Mouse (Mus musculus): ENCODE measurements at regions not wholly inside any gene's neighbourhood (a gene's known extent, or its start where the extent isn't known, plus 50 kb on each side); places are given as distances from the start of the nearest gene placed in this dataset.

DNA sequence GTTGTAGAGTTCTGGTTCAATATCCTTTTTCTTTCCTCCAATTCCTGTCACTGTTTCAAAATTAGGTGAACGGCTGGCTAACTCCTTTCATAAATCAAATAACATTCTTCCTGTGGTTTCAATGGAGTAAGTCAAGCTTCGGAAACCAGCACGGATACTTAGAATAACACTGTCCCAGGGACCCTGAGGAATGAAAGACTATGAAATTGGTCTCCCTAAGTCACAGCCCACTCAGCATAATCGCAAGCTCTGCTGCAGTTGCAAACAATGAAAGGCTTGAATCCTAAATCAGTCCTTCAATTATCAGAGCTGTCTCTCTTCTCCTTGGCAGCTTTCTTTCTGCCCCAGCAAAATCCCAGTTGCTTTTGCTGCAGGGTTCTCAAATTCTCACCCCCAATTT, 475.8 kb downstream of the Rps29 start:
- DNase-seq (ENCODE audit: extremely low read depth) = no peak
- Histone ChIP-seq H3K9me3 (replicated peaks; ENCODE audit: low read length) (no peaks in the 10 kb centered on the region), H3K4me1 (ENCODE audit: control insufficient read depth in 1 of 2, insufficient read depth in 2 of 2) (no peaks in the 10 kb centered on the region), H3K27me3 (replicated peaks) (no peaks in the 10 kb centered on the region), H3K4me3 (replicated peaks in 1 of 3; ENCODE audit: low read depth in 2 of 3, low read length in 2 of 3, poor library complexity in 1 of 3) (no peak overlapping the region), H3K36me3 (replicated peaks in 1 of 2; ENCODE audit: control insufficient read depth in 1 of 2, insufficient read depth in 1 of 2, low read length in 1 of 2) (no peaks in the 10 kb centered on the region), H3K27ac (ENCODE audit: insufficient read depth, low read depth) (no peak overlapping the region), H3K9ac (ENCODE audit: insufficient read depth, low read depth) (no peak overlapping the region), H3K4me2 (ENCODE audit: insufficient read depth, low read depth, poor library complexity, severe bottlenecking) (no peak overlapping the region), H3K79me2 (replicated peaks; ENCODE audit: control insufficient read depth, extremely low read depth, insufficient read depth, poor library complexity, severe bottlenecking) (no peaks in the 10 kb centered on the region)
- in situ Hi-C loops (cut with MboI; ENCODE audit: low pct_ligation_motif_present, low pct_unique_long_range_greater_than_20kb, low sequenced_read_pairs) = no loop called here
- dilution Hi-C loops (cut with MboI; ENCODE audit: extremely low pct_ligation_motif_present, extremely low pct_unique_long_range_greater_than_20kb, low sequenced_read_pairs) = no loop called here
- no peak for TF ChIP-seq NELFE (IDR thresholded peaks at IDR 0.05; ENCODE audit: low read depth, low read length)
- no peak for TF ChIP-seq USF1 (IDR thresholded peaks at IDR 0.05; ENCODE audit: low read depth, low read length)
- no peak for TF ChIP-seq ZC3H11A (IDR thresholded peaks at IDR 0.05; ENCODE audit: low read depth, low read length)
- no peak for TF ChIP-seq MAX (IDR thresholded peaks at IDR 0.05; ENCODE audit: low read length)
- no peak for TF ChIP-seq MYC (IDR thresholded peaks at IDR 0.05; ENCODE audit: low read depth, low read length)
- TF ChIP-seq USF2 (conservative IDR thresholded peaks at IDR 0.05; ENCODE audit: low read depth, low read length) = no peak
- no peak for TF ChIP-seq SIN3A (IDR thresholded peaks at IDR 0.05; ENCODE audit: low read length)
- no peak for TF ChIP-seq CTCF (conservative IDR thresholded peaks at IDR 0.05 in 1 of 2, IDR thresholded peaks at IDR 0.05 in 1 of 2; ENCODE audit: low read depth in 2 of 2, low read length in 2 of 2)
- TF ChIP-seq CHD2 (IDR thresholded peaks at IDR 0.05; ENCODE audit: low read length) = no peak
- no peak for TF ChIP-seq JUND (conservative IDR thresholded peaks at IDR 0.05; ENCODE audit: low read depth, low read length)
- no peak for TF ChIP-seq CHD1 (IDR thresholded peaks at IDR 0.05; ENCODE audit: low read depth, low read length)
- TF ChIP-seq SMC3 (IDR thresholded peaks at IDR 0.05; ENCODE audit: low read depth, low read length) = no peak
- TF ChIP-seq MAFK (IDR thresholded peaks at IDR 0.05; ENCODE audit: insufficient replicate concordance, low read length) = no peak

DNA sequence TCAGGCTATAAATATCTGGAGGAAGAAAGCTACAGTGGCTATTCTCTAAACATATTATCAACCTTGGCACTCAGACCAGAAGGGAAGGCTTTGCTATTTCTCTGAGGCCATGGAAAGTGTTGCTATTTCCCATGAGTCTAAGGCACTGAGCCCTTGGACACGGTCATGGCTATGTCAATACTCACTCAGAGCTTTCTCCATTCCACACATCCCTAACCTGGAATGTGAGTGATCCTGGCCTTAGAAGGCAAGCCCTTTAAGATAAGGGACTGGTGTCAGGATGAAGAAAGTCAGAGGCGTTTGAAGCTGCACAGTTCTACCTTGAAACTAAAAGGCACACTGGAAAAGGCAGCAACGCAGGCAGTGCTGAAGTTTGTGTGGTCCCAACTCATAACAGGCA, 478.3 kb downstream of the Rps29 start:
- dilution Hi-C loops (cut with MboI; ENCODE audit: extremely low pct_ligation_motif_present, extremely low pct_unique_long_range_greater_than_20kb, low sequenced_read_pairs) = no loop called here
- H3K4me1 ChIP-seq (ENCODE audit: control insufficient read depth in 1 of 2, insufficient read depth in 2 of 2) = no peaks in the 10 kb centered on the region
- H3K36me3 ChIP-seq (replicated peaks in 1 of 2; ENCODE audit: control insufficient read depth in 1 of 2, insufficient read depth in 1 of 2, low read length in 1 of 2) = no peaks in the 10 kb centered on the region
- TF ChIP-seq CHD1 (IDR thresholded peaks at IDR 0.05; ENCODE audit: low read depth, low read length) = no peak
- no peak for TF ChIP-seq PAX5 (IDR thresholded peaks at IDR 0.05; ENCODE audit: low read length)
- TF ChIP-seq RAD21 (IDR thresholded peaks at IDR 0.05; ENCODE audit: low read depth, low read length) = no peak
- TF ChIP-seq SMC3 (IDR thresholded peaks at IDR 0.05; ENCODE audit: low read depth, low read length) = no peak
- no peak for TF ChIP-seq MXI1 (IDR thresholded peaks at IDR 0.05; ENCODE audit: low read depth, low read length)
- no peak for TF ChIP-seq CTCF (conservative IDR thresholded peaks at IDR 0.05 in 1 of 2, IDR thresholded peaks at IDR 0.05 in 1 of 2; ENCODE audit: low read depth in 2 of 2, low read length in 2 of 2)
- no peak for TF ChIP-seq JUN (IDR thresholded peaks at IDR 0.05; ENCODE audit: insufficient read depth, low read depth, low read length)
- TF ChIP-seq ZKSCAN1 (IDR thresholded peaks at IDR 0.05; ENCODE audit: borderline replicate concordance, low read depth, low read length) = no peak
- TF ChIP-seq RCOR1 (conservative IDR thresholded peaks at IDR 0.05; ENCODE audit: low read depth, low read length) = no peak
- TF ChIP-seq GABPA (IDR thresholded peaks at IDR 0.05; ENCODE audit: insufficient replicate concordance, low read depth, low read length) = no peak
- no peak for TF ChIP-seq NELFE (IDR thresholded peaks at IDR 0.05; ENCODE audit: low read depth, low read length)
- TF ChIP-seq MEF2A (IDR thresholded peaks at IDR 0.05; ENCODE audit: borderline replicate concordance, low read depth, low read length) = no peak
- no peak for TF ChIP-seq UBTF (IDR thresholded peaks at IDR 0.05; ENCODE audit: low read depth, low read length)
- TF ChIP-seq BHLHE40 (IDR thresholded peaks at IDR 0.05; ENCODE audit: low read depth, low read length) = no peak
- no peak for TF ChIP-seq HCFC1 (IDR thresholded peaks at IDR 0.05; ENCODE audit: low read depth, low read length)
- TF ChIP-seq SIN3A (IDR thresholded peaks at IDR 0.05; ENCODE audit: low read length) = no peak
- TF ChIP-seq MAZ (IDR thresholded peaks at IDR 0.05; ENCODE audit: low read depth, low read length) = no peak
- no peaks in the 10 kb centered on the region for H3K9me3 ChIP-seq (replicated peaks; ENCODE audit: low read length)
- in situ Hi-C loops (cut with MboI; ENCODE audit: low pct_ligation_motif_present, low pct_unique_long_range_greater_than_20kb, low sequenced_read_pairs) = no loop called here
- no peaks in the 10 kb centered on the region for H3K79me2 ChIP-seq (replicated peaks; ENCODE audit: control insufficient read depth, extremely low read depth, insufficient read depth, poor library complexity, severe bottlenecking)
- no peak overlapping the region for H3K4me3 ChIP-seq (replicated peaks in 1 of 3; ENCODE audit: low read depth in 2 of 3, low read length in 2 of 3, poor library complexity in 1 of 3)
- H3K27ac ChIP-seq (ENCODE audit: insufficient read depth, low read depth) = no peak overlapping the region
- no peak for DNase-seq (ENCODE audit: extremely low read depth)
- H3K4me2 ChIP-seq (ENCODE audit: insufficient read depth, low read depth, poor library complexity, severe bottlenecking) = no peak overlapping the region
- H3K27me3 ChIP-seq (replicated peaks) = no peaks in the 10 kb centered on the region
- H3K9ac ChIP-seq (ENCODE audit: insufficient read depth, low read depth) = no peak overlapping the region
